Mouse (Mus musculus) brain, embryonic 14.5 days (tissue): Measurements from ENCODE around the gene Dach1.

Experiments used
- CTCF ChIP-seq: fragments of 200-500 bp; IDR thresholded peaks from 2 replicates; pipeline ENCODE4 v1.5.1; 2012; ENCODE audit warnings: inconsistent platforms, mild to moderate bottlenecking, moderate library complexity, borderline replicate concordance; ENCODE audit not compliant: insufficient read depth, insufficient read length; ENCODE audit errors: extremely low read depth
- POLR2A ChIP-seq: fragments of 200-500 bp; IDR thresholded peaks from 2 replicates; pipeline ENCODE4 v1.6.1; 2012; ENCODE audit warnings: mild to moderate bottlenecking, inconsistent platforms, borderline replicate concordance; ENCODE audit not compliant: poor library complexity, insufficient read depth, insufficient read length, severe bottlenecking; ENCODE audit errors: extremely low read depth

DNA sequence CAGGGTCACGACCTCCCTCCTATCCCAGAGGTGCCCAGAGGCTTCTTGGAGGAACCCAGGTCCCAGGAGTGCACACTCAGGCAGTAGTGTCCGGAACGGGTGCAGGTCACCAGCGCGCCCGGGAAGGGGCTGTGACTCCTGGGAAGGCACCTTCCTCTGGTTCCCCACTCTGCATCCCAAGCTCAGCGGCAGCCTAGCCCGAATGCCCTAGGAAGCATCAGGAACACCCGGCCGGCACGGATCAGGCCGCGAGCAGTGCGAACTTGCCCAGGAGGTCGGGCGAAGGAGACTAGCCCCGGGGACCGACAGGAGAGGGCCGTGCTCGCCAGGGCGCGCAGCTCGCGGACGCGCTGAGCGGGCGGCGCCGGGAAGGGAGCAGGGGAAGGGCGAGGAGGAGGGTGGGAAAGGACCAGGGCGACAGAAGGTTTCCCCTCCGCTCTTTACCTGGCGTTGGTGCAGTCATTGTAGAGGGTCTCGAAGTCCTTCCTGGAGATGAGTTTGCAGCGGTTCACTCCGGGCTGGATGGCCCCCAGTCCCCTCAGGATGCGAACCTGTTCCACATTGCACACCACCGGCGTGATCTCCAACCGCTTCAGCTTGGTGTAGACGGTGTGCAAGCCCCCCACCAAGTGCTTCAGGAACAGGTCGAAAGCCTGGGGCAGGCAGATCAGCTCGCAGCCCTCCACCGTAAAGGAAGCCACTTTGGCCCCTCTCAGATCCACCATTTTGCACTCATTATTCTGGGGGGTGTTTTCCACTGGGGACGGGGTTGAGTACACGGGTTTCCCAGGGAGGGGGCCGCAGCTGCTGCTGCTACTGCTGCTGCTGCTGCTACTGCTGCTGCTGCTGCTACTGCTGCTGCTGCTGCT is 1.3 kb downstream of the Dach1 start:
- TF ChIP-seq POLR2A (0 out of 2 replicates have a peak, but pooled peaks have one; percentile 19), CTCF (no peak)
